Mouse (Mus musculus) kidney, adult 8-10 months (tissue): ENCODE measurements at regions not wholly inside any gene's neighbourhood (a gene's known extent, or its start where the extent isn't known, plus 50 kb on each side); places are given as distances from the start of the nearest gene placed in this dataset.
"Not testable (repeated sequence)": the region's sequence is repeated elsewhere in the genome, so short reads cannot be mapped to it uniquely, and the experiment has no call there.

Experiments
- DNase-seq, 2 experiments: peaks; one replicate each; pipeline ENCODE4 v3.0.0; 2022

DNA sequence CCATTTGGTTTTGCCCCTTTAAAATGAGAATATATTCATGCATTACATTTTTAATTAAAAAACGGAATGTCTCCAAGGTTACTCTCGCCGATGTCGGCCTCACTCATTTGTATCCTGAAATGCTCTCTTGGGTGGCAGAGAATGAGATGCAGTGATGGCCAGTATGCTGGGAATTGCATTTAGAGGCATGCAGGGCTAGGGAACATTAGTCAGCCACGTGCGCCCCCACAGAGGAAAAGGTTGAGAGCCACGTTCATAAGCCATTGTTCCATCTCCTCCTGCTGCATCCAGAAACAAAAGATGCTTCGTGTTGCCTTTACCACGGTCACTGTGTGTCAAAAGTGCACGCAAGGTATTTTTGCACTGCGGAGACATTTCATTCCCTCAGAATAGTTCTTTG lies 172.9 kb upstream of the Pmfbp1 start:
- no peak for DNase-seq

DNA sequence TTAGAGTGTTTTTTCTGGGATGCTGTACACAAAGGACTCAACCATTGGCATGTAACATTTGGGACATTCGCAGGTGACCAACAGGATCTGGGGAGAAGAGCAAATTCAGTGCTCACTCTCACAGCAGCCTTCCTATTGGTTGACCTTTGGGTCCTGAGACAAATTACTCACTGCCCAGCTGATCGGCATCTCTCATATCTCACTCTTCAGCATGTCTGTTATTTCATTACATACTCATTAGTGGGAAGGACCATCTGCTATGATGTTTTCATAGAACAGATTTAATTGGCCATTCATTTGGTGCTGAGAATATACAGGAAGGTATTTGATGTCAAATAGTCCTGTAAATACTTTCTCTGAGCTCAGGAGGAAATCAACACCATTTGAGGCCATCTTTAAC lies 170.5 kb upstream of the Pmfbp1 start:
- no peak for DNase-seq

DNA sequence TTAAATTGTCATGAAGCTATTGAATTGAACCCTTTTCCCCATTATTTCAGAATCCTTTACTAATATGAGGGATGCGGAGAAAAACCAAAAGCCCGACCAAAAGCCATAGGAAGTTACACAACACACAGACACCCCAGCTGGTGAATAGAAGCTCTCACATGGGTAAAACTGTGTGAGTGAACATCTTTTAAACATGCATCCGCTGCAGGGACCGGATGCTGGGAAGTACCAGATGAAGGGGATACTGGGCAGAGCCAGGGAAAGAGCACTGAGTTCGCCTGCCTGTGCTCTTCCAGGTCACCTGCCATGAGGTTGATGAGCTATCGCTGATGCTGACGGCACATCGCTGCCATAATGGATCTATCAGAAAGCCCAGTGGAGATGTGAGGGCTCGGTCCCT lies 169.6 kb upstream of the Pmfbp1 start:
- no peak for DNase-seq

DNA sequence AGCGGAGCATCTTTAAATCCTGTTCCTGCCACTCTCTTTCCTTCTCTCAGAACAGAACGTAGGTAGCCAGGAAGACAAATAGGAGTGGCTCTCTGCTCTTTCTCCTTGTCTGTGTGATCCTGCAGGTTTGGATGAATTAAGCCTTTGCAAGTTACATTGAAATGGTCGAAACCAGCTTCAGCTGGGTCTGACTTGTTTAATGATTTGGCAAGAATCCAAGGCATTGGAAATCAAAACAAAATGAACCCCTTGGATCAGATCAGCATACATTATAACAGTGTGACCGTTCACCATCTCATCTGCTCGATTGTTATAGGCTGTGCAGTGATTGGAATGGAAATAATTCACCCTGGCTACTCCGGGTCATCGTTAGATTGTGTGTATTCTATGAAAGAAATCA lies 157.6 kb upstream of the Pmfbp1 start:
- no peak for DNase-seq

DNA sequence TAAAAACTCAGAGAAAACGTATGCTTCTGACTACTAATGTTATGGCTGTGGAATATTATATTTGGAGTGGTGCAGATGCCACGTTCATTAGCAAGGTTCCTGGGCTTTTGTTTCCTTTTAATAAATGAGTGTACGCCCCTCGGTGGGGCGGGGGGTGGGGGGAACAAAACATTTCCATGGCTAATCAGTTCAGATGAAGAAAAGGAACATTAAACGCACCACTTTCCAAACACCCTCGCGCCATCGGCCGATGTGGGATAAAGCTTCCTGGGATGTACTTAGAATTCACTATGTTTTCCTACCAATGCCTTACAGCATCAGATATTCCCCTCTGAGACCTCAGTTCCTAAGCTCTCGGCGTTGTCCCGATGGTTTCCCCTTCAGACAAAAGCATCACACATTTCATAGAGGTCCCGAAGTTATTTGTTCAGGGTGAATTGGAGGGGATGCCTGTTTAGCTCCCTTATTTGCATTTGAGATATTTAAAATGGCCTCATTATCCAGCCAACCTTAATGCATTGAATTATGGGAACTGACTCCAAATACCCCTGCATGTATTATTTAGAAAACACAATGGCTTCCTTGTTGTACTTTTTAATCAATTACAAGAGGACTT lies 155.5 kb upstream of the Pmfbp1 start:
- no peak for DNase-seq

DNA sequence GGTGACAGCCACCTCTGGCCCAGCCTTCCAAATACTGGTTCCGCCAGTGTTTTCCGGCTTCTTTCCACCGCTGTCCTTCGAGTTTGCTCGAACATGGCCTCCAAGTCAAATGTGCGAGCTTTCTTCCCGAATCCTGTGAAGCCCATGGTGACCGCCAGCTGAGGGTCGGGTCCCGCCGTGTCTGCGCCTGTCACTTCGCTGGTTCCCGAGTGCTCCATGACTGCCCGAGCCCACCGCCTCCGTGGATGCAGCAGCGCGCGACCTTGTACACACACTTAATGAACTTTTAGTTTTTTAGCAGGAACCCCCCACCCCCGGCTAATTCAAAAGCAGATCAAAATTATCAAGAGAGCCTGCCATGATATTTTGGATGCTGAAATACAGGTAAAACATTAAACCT lies 153.2 kb upstream of the Pmfbp1 start:
- not testable (repeated sequence) for DNase-seq

DNA sequence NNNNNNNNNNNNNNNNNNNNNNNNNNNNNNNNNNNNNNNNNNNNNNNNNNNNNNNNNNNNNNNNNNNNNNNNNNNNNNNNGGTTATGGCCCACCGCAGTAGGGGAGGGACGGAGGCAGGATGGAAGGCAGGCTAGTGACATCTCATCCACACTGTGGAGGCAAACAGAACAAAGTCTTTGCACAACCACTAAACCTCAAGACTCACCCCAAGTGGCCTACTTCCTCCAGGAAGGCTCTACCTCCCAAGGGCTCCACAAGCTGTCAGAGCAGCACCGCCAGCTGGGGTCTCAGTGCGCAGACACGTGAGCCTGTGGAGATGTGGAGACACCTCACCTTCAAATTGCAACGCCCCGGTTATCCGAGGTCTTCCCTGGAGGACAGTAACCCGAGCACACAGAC lies 138.7 kb upstream of the Pmfbp1 start:
- no peak for DNase-seq

DNA sequence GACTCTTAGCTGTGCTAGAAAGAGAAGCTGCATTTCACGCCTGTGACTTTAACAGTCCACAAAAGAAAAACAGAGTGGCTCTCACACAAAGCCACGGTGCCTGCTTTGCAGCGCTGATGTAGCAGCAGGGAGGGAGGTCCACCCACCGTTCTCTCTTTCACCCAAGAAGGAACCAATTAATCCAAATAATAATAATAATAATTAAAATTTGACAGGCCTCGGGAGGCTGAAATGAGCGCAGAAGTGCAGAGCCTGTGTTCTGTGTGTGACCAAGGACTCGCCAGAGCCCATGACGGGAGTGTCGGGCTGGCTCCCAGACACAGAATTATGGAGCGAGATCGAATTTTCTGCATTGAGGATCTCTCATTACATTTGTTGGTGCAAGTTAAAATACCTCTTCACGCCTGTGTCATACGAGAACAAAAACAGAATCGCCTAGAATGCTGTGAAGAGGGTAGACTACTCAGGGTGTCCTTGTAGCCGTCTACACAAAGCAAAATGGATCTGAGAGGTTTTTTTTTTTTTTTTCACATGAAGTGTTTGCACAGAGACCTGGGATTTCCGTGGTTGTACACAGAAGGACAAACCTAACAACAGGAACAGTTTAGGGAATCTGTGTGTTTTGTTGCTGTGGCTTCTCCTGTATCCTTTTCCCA lies 134.3 kb upstream of the Pmfbp1 start:
- no peak for DNase-seq

DNA sequence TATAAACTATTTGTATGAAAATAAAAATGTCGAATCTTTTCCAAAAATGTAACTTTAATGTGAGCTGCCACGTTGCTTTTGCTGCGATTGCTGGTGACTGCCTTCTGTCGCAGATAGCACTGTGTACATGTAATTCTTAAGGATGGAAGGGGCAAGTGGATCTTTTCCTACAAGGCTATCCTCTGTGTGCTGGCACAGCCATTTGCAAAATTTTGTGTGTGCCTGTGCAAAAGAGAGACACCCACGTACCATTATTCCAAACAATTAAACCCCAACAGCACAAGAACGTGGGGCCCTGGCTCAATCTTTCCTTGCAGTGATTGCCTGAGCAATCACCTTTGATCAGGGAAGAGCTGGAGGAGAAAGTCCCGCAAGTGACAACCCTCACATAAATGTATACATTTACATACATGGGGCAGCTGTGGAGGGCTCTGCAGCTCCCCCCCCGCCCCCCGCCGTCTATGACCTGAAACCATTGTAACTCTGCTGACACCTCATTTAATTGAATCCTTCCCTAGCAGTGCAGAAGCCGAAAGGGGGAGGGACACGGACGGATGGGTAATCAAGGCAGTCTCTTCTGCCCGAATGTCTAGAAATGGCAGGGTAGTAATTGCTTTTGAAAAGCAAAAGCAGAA lies 133.6 kb upstream of the Pmfbp1 start:
- no peak for DNase-seq

DNA sequence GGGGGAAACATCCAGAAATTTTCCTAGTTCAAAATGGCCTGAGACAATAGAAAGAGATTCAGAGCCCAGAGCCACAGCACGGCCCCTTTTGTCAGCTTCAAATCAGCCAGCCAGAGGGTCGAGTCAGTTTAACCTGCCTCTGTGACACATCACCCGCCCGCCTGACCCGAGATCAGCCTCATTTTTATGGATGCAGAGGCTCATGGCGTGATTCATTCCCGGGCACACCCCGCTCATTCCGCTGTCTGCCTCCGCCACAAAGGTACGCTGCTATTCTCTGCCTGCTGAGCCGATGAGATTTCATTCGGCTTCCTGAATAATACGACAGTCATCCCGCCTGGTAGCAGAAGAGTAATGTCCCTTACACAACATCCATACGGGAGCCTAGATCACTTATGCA lies 132.9 kb upstream of the Pmfbp1 start:
- no peak for DNase-seq

DNA sequence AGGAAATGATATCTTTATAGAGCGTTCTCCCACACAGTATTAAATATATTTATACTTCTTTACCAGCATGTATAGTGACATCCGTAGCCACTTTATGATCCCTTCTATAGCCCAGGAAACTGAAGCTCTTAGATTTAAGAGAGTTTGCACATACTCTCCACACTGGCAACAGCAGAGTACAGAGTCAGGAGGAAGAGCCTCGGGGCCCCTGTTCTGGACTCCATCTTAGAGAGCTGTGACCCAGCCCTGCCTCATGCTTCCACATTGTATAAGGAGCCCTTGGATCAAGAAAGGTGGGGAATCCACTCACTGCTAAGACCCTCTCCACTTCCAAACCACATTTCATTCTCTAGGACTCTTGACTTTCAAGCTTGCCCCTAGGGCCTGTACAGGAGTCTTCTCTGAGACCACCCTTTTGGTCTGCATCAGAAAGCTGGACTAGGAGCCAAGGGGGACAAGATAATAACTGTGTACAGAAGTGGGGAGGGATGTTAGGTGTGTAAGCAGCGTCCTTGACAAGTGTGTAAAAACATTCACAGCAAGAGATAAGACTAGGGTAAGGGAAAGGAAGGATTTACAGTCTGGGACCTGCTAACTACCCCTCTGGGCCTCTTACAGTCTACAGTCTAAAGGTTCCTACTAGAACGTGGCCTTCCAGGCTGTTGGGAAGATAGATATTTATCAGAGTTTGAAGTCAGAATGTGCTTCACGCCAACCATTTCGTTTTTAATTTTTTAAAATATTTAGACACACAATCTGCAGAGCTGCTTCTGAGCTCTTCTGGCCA lies 132.1 kb upstream of the Pmfbp1 start:
- no peak for DNase-seq

DNA sequence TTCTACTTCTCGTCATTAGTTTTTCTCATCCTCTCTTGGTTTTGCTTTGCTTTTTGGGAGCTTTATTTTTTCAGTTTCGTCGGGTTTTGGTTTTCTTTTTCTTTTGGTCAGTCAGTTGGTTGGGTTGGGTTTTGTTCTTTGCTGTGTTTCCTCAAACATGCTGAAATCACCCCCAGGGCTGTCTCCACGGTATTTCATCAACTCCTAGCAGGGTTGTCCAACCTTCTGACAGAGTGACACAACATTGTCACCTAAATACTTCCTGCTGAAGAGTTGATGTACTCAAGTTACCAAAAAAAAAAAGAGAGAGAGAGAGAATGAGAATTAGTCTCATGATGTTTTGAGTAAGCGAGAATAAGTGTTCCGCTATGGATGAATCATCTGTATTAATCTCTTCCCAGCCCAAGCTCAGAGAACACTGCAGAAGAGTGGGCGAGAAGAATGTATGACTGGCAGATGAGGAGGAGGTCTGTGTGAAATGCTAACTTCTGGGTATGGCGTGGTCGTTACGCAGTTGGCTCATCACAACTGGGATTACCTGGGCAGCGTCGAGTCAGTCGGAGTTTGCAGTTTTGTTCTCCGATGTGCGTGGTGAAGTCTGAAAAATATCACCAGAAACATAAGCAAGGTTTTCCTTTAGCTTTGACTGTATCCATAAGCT lies 130.5 kb upstream of the Pmfbp1 start:
- no peak for DNase-seq

DNA sequence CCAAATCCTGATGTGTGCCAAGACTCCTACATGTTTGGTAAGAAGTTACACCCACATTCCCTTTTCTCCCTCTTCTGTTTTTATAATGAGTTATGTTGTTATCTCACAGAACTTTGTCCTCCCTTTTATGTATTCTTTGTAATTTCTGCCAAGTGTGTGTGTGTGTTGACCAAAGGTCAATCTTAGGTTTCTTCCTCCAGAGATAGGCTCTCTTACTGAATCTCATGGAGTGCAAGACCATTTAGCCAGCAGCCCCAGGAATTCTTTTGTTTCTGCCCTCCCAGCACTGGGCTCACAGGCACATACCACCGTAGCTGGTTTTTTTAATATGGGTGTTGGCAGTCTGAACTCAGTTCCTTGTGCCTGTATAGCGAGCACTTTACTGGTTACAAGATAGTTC lies 119.8 kb upstream of the Pmfbp1 start:
- DNase-seq: no peak

DNA sequence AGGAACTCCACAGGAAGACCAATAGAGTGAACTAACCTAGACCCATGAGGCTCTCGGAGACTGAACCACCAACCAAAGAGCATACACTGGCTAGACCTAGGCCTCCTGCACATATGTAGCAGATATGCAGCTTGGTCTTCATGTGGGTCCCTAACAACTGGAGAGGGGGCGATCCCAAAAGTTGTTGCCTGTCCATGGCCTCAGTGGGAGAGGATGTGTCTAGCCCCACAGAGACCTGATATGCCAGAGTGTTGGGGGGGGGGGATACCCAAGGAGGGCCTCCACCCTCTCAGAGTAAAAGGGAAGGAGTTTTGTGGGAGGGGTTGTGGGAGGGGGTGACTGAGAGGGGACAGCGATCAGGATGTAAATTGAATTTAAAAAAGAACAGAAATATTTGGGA lies 108.9 kb upstream of the Pmfbp1 start:
- no peak for DNase-seq

DNA sequence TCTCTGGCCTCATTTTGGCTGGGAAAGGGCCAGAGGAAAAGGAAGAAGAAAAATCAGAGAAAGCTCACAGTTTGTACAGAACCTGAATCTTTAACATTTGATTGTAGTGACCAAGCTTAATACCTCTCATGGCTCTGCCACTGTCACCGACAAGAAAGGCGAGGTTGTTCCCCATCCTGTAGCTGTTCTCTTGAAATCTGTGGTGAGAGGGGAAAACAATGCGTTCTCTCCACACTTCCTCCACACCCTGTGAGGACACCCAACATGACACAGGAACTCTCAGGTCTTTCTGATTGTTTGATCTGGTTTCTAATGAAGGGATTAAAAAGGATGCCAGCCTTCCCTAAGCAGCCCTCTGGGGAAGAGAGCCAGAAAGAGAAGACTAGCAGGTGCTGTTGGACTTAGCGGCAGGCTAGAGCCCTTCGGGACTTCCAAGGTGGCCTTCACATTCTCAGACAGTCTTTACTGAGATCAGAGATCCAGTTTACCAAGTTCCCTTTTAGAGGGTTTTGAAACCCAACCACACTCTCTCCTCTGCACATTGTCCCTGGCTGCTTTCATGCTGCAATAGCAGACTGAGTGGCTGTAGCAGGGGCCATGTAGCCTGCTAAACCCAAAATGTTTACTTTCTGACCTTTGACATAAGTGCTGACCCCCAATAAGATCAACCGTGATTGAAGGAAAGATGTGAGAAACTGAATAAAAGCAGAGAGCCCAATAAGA lies 98.5 kb upstream of the Pmfbp1 start:
- DNase-seq: no peak

DNA sequence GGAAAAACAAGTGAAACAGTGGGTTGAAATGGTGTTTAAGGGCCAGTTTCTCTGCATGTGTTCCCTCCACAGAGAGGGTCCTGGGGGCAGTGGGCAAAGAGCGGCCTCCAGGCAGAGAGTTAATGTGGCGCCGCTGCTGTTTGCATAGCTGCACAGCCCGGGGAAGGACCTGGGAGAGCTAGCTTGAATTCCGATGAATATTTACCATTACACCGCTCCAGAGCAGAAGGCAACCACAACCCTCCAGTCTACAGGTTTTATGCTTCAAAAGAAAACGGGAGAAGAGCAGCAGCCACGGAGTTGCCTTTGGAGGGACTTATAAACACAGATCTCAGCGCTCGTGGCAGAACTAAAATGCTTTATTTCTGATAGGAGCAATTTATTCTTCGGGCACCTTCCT lies 94.2 kb upstream of the Pmfbp1 start:
- DNase-seq: no peak

DNA sequence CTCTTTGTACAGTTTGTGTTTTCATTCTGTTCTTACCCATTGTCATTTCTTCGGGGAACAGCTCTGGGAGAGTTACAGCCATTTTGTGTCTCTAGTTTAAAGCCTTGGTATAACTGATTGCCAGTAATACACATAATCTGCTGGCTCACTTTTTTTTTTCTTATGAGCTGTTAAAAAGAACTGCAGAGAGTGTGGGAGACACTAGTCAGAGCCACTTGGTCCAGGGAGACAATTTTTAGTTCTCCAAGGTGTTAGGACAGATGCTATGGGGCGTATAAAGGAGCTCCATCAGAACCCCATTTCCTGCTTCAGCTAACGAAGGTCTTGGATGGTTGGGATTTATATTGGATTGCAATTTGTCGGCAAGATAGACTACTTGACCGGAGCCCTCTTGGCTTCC lies 93.6 kb upstream of the Pmfbp1 start:
- DNase-seq: no peak

DNA sequence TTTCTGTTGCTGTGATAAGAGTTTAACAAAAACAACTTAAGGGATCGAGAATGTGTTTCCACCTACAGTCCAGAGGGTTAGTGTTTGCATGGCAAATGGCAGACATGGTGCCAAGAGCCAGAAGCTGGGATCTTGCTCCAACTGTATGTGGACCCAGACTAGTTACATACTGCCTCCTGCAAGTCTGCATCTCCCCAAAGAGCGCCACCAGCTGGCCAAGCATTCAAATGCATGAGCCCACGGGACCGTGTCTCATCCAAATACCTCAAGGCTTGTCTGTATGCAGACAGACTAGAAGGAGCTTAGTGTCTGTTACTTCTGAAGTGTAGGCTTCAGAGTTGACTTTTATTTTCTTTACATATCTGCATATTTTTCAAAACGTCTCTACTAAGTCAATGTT lies 85.9 kb upstream of the Pmfbp1 start:
- DNase-seq: no peak

DNA sequence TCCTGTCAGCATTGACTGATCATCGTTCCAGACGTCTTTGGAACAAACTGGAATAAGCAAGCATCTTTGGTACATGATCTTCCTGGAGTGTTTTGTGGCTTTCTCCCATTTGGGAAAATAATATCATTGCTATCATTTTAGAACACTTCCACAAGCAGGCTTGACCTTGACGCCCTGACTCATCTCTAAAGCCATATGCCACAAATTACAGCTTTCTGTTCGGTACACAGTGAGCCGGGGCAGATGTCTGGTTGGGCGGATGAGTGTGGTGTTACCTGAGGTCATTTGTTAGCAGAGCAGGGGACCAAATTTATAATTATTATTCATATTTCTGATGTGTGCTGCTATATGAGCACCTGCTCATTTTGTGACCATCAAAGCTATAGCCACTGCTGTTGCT lies 83.3 kb upstream of the Pmfbp1 start:
- no peak for DNase-seq

DNA sequence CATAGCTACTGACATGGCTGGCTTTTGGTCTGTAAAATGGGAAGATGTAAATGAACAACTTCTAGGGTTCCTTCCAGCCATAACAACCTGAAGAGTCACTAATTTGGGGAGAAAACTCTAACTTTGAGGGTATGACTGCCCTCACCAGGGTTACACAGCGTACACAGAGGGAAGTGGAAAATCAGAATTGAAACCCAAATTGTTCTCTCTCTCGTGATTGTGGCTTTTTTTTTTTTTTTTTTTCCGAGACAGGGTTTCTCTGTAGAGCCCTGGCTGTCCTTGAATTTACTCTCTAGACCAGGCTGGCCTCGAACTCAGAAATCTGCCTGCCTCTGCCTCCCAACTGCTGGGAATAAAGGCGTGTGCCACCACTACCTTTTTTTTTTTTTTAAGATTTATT lies 80.4 kb upstream of the Pmfbp1 start:
- DNase-seq: no peak

DNA sequence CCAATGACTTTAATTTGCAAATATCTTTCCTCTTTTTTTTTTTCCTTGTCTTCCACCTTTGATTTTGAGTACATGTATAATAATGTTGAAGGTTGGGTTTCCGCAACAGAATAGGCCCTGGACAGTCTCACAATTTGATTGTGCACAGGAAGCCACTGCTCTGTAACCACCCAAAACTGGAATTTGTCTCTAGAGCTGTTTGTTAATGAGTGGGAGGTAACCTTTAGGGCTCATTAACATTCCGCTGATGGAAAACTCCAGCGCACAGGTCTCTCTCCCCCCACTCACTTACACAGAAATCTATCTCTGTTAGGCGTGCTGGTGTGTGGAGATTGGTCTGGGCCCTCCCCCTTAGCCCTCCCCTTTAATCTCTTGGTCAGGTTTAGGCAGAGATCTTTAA lies 78.5 kb upstream of the Pmfbp1 start:
- DNase-seq: no peak

DNA sequence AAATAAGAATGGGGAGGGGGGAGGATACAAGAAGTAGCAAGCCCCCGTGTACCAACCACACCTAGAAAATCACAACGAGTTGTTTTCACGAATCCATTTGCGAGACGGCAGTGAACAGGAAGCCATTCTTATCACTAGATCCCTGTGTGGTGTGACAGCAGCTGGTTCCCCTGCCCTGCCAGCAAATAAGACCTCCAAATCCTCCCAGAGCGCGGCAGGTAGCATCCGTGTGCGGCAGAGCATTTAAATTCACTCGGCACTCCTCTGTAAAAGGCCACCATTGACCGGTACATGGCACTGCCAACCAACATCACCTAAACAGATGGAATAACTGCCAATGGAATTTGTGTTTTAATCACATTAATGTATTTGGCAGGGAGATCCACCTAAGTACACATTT lies 77.9 kb upstream of the Pmfbp1 start:
- DNase-seq: no peak
